8 mouse cellular contexts compared by ENCODE assay signal in the genomic region with DNA sequence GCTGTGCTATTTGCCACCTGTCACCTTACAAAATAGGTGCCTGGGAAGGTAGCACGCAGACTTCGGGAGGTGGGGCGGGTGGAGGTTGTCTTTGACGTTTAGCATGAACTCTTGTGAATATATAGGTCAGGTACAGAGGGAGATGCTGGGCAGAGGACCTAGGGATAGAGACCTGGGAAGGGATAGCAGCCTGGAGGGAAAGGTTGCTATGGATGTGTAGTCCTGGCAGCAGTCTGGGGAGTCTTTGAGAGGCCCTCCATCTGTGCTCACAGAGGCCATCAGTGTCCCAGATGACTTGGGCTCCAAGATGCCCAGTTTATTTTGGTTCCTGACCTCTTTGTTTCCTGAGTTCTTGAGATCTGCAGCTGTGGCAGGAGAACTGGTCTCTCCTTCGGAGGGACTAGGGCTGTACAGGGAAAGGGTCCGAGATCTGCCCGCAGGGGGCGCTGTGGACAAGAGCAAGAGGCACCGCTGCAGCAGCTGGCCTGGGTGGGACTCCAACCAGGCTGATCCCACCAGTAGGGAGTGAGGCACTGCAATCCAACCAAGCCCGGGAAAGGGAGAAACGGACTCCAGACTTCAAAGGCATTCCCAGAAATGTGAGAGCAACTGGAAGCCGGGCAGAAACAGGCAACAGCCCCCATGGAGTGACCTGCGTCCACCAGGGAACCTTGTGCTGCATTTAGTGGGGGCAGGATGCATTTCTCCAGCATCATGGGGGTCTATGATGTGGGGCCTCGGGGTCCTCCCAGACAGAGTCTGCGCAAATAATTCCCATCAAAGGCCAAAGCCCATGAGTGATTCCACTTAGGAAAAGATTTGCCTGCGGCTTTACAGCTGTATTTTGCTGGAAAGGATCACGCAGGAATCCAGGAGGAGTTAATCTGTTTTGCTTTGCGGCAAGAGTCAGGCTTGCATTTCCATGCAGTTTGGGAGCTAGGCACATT.
DNase-seq lines count a peak whose midpoint lies in the region; ATAC-seq and TF ChIP-seq lines count a peak whose summit lies in the region.

No protein-coding gene starts in this region.

- ATAC-seq in hindbrain, embryonic 14.5 days (ENCODE audit: low FRiP score) = peak; percentile 79; the same call in 1 of the 2 replicates

- H3K9ac ChIP-seq in MEL (ENCODE audit: control insufficient read depth, low read depth, low read length, poor library complexity, severe bottlenecking) = no peak overlapping the region
- no peak overlapping the region for H3K9ac ChIP-seq in hindbrain, embryonic 14.5 days

- H3K36me3 ChIP-seq in MEL (ENCODE audit: control insufficient read depth in 1 of 2, insufficient read depth in 2 of 2, low read length in 2 of 2) = no peaks in the 10 kb centered on the region
- no peaks in the 10 kb centered on the region for H3K36me3 ChIP-seq in hindbrain, embryonic 14.5 days (replicated peaks; ENCODE audit: control insufficient read depth, insufficient read depth)

- peak; percentile 37 to 68 (median 43) for TF ChIP-seq CTCF in MEL (IDR thresholded peaks at IDR 0.05 in 2 of 3, conservative IDR thresholded peaks at IDR 0.05 in 1 of 3; ENCODE audit: control insufficient read depth in 1 of 3, insufficient read depth in 1 of 3, low read depth in 2 of 3, low read length in 3 of 3, poor library complexity in 1 of 3, severe bottlenecking in 1 of 3)

- H3K27ac ChIP-seq in MEL (ENCODE audit: control insufficient read depth, low read depth, low read length) = no peak overlapping the region
- no peak overlapping the region for H3K27ac ChIP-seq in hindbrain, embryonic 14.5 days

- H3K4me1 ChIP-seq in MEL (ENCODE audit: control insufficient read depth in 1 of 2, insufficient read depth in 2 of 2, low read length in 2 of 2) = no peaks in the 10 kb centered on the region
- 0 out of 2 replicates have a peak, but pooled peaks cover 3% of the 10 kb centered on the region for H3K4me1 ChIP-seq in hindbrain, embryonic 14.5 days (replicated peaks; ENCODE audit: control insufficient read depth, insufficient read depth, low read length)

- TF ChIP-seq POLR2A in MEL (IDR thresholded peaks at IDR 0.05; ENCODE audit: control insufficient read depth in 1 of 2, insufficient read depth in 1 of 2, low read depth in 1 of 2, low read length in 2 of 2, poor library complexity in 1 of 2) = no peak

- DNase-seq in MEL (ENCODE audit: low read depth, low spot score) = peak; percentile 10
- DNase-seq in cerebellum, adult 18-20 months = peak; percentile 25 to 39
- peak; percentile 97 for DNase-seq in forelimb bud, embryonic 11.5 days (ENCODE audit: low read depth, low spot score)
- DNase-seq in hindbrain, embryonic 14.5 days (ENCODE audit: low spot score) = peak; percentile 91
- DNase-seq in left cerebral cortex, adult 18-20 months (ENCODE audit: low spot score in 2 of 2) = peak; percentile 44 to 74
- DNase-seq in mesoderm, embryonic 11.5 days (ENCODE audit: low read depth, low spot score) = peak; percentile 94
- peak; percentile 32 to 45 for DNase-seq in right cerebral cortex, postnatal 36 days (ENCODE audit: low spot score in 2 of 2)
- DNase-seq in urinary bladder, postnatal 36 days (ENCODE audit: low spot score in 2 of 2) = peak; percentile 67 to 76

- H3K79me2 ChIP-seq in MEL (ENCODE audit: control insufficient read depth, insufficient read depth, low read length, poor library complexity) = no peaks in the 10 kb centered on the region

- no peaks in the 10 kb centered on the region for H3K27me3 ChIP-seq in MEL (ENCODE audit: control insufficient read depth in 1 of 2, insufficient read depth in 2 of 2, low read length in 2 of 2)
- H3K27me3 ChIP-seq in hindbrain, embryonic 14.5 days (ENCODE audit: control insufficient read depth, insufficient read depth, low read length) = no peaks in the 10 kb centered on the region; the same call in 1 of the 2 replicates

- H3K4me2 ChIP-seq in hindbrain, embryonic 14.5 days (replicated peaks) = no peak overlapping the region

- H3K9me3 ChIP-seq in MEL (replicated peaks; ENCODE audit: insufficient read depth, low read length) = no peaks in the 10 kb centered on the region
- H3K9me3 ChIP-seq in hindbrain, embryonic 14.5 days (ENCODE audit: control insufficient read depth, low read length) = no peaks in the 10 kb centered on the region

- no peak for TF ChIP-seq EP300 in MEL (IDR thresholded peaks at IDR 0.05; ENCODE audit: low read depth in 1 of 2, low read length in 2 of 2)

- H3K4me3 ChIP-seq in MEL (ENCODE audit: control insufficient read depth in 1 of 2, insufficient read depth in 1 of 2, low read depth in 2 of 2, low read length in 2 of 2) = no peak overlapping the region
- H3K4me3 ChIP-seq in hindbrain, embryonic 14.5 days (replicated peaks; ENCODE audit: low read length) = no peak overlapping the region

- WGBS in hindbrain, embryonic 14.5 days = 26% methylated on average over 18 of the region's 18 CpGs

- peak; percentile 27 for TF ChIP-seq RAD21 in MEL (IDR thresholded peaks at IDR 0.05; ENCODE audit: low read depth, low read length)

TF ChIP-seq in MEL, 35 proteins besides CTCF, POLR2A, EP300 and RAD21:
- TF ChIP-seq UBTF (IDR thresholded peaks at IDR 0.05; ENCODE audit: borderline replicate concordance, insufficient read depth, low read depth, low read length) (no peak), TAL1 (IDR thresholded peaks at IDR 0.05; ENCODE audit: low read length) (no peak)

Comparison
In these comparisons a context has a peak if more than half of its experiments do, and no peak if none do; other contexts are left out.
1. DNase-seq: peak in every context shown above with its lines; median percentile 97 in forelimb bud, embryonic 11.5 days; 94 in mesoderm, embryonic 11.5 days; 91 in hindbrain, embryonic 14.5 days; 72 in urinary bladder, postnatal 36 days; 59 in left cerebral cortex, adult 18-20 months; 38 in right cerebral cortex, postnatal 36 days; 32 in cerebellum, adult 18-20 months; 10 in MEL.